Mouse (Mus musculus) stomach, postnatal 0 days (tissue): Measurements from ENCODE around the gene Slc12a7.

ENCODE experiments used
- CTCF ChIP-seq: IDR thresholded peaks from 2 replicates; pipeline ENCODE4 v1.5.1; 2016; ENCODE audit warnings: antibody characterized with exemption, low read depth, mild to moderate bottlenecking, moderate library complexity
- EP300 ChIP-seq: optimal IDR thresholded peaks from 2 replicates; pipeline ENCODE3; 2016; ENCODE audit warnings: antibody characterized with exemption

DNA sequence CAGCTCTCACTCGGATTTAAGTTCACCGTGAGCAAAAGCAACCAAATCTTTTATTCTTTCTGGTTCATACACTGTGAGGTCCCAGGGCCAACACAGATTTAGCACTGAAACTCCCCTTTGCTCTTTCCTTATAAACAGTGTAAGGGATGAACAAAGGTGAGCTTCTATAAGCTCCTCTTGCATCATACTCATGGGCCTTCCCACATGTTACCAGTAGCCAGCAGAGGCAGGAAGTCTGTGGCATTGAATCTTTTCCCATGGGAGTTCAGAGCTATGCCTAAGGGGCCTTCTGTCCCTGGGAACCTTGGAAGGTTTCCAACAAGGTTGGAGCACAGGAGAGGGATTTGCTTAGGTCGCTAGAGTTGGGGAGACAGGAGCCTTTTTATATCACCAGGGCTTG, 20.7 kb upstream of the Slc12a7 start:
- no peak for TF ChIP-seq CTCF
- TF ChIP-seq EP300 = no peak
